Mouse (Mus musculus) embryonic facial prominence, embryonic 11.5 days (tissue): ENCODE data around the gene Cdx2. TPM values are rescaled to one million over a fixed set of nuclear protein-coding genes. Genes with fewer than 3 reads are reported as not detected.

Source experiments
- ATAC-seq: fragments of 200-750 bp; cut with Nextera tagmentation; replicated peaks from 2 replicates; pipeline ENCODE4 v1.8.0; 2017; ENCODE audit warnings: low read depth; ENCODE audit not compliant: insufficient number of reproducible peaks, low FRiP score, low TSS enrichment
- DNase-seq: peaks from one replicate; pipeline ENCODE4 v3.0.0-alpha.2; 2015; ENCODE audit warnings: low spot score
- H3K27ac ChIP-seq: fragments of 300-500 bp; sonication (generic); replicated peaks from 2 replicates; pipeline ENCODE4 v1.5.1; 2014; ENCODE audit warnings: mild to moderate bottlenecking, low read depth, low read length, control low read depth
- H3K27me3 ChIP-seq: fragments of 300-500 bp; sonication (generic); 2 replicates; pipeline ENCODE4 v1.6.1; 2014; ENCODE audit warnings: mild to moderate bottlenecking, low read length, moderate library complexity, mixed read lengths; ENCODE audit not compliant: control insufficient read depth, insufficient read depth
- H3K36me3 ChIP-seq: fragments of 300-500 bp; sonication (generic); replicated peaks from 2 replicates; pipeline ENCODE4 v1.6.1; 2014; ENCODE audit warnings: low read depth, mild to moderate bottlenecking, low read length, moderate library complexity, mixed read lengths; ENCODE audit not compliant: control insufficient read depth, insufficient read depth
- H3K4me1 ChIP-seq: fragments of 300-500 bp; sonication (generic); 2 replicates; pipeline ENCODE4 v1.6.1; 2014; ENCODE audit warnings: low read length, mixed read lengths; ENCODE audit not compliant: control insufficient read depth, insufficient read depth
- H3K4me2 ChIP-seq: fragments of 300-500 bp; sonication (generic); 2 replicates; pipeline ENCODE4 v1.6.1; 2014; ENCODE audit warnings: low read depth, mild to moderate bottlenecking, control low read depth, low read length, moderate library complexity
- H3K4me3 ChIP-seq: fragments of 300-500 bp; sonication (generic); 2 replicates; pipeline ENCODE4 v1.5.1; 2014; ENCODE audit warnings: low read depth, low read length, control low read depth
- H3K9ac ChIP-seq: fragments of 300-500 bp; sonication (generic); replicated peaks from 2 replicates; pipeline ENCODE4 v1.6.1; 2014; ENCODE audit warnings: mild to moderate bottlenecking, control low read depth, low read length
- H3K9me3 ChIP-seq: fragments of 300-500 bp; sonication (generic); replicated peaks from 2 replicates; pipeline ENCODE4 v1.6.1; 2016; ENCODE audit warnings: mild to moderate bottlenecking, low read length, inconsistent platforms, mixed read lengths; ENCODE audit not compliant: control insufficient read depth
- WGBS: fragments of 180-500 bp; shearing (Covaris S2); extraction: QIAGEN DNeasy Blood & Tissue Kit; methylation state at CpG from one replicate; pipeline ENCODE4 v1.1.7; 2014; 5-methylcytosine and 5-hydroxymethylcytosine counted together
- polyA plus RNA-seq: library from polyadenylated mRNA; unstranded; fragments of >200 nt; fragmentation: Nextera tagmentation; extraction: Ambion mirVana; gene quantifications from 2 replicates; pipeline ENCODE4 v1.2.1, GENCODE M21; 2014

Cdx2 gene
- polyA plus RNA-seq, 1 experiment from 2014 or later, result not detected

- peaks cover 94% of the 10 kb centered on the region for H3K27me3 ChIP-seq
- ATAC-seq (no peak), DNase-seq (no peak)
- H3K4me3 ChIP-seq, result no peak overlapping the region
- WGBS, result 3% methylated on average over 13 of the region's 13 CpGs
- no peak overlapping the region for H3K27ac ChIP-seq
- H3K36me3 ChIP-seq, result no peaks in the 10 kb centered on the region
- no peaks in the 10 kb centered on the region for H3K9me3 ChIP-seq
- no peak overlapping the region for H3K9ac ChIP-seq
- peaks cover 7% of the 10 kb centered on the region; the same call in 1 of the 2 replicates for H3K4me1 ChIP-seq
- H3K4me2 ChIP-seq, result no peak overlapping the region
These were observed 4.2 kb downstream of the Cdx2 start for GRCm38 (mm10) chr5:147302746-147303400.

GRCm38 (mm10) chr5:147302141-147302540, 4.9 kb downstream of the Cdx2 start:
- no peak for DNase-seq

GRCm38 (mm10) chr5:147301781-147302070, 5.3 kb downstream of the Cdx2 start:
- no peak overlapping the region for H3K27ac ChIP-seq
- no peak overlapping the region for H3K4me3 ChIP-seq
- H3K27me3 ChIP-seq, result peaks cover 96% of the 10 kb centered on the region
- H3K36me3 ChIP-seq, result no peaks in the 10 kb centered on the region
- ATAC-seq (no peak), DNase-seq (no peak)
- H3K4me2 ChIP-seq, result no peak overlapping the region
- peaks cover 7% of the 10 kb centered on the region; the same call in 1 of the 2 replicates for H3K4me1 ChIP-seq
- H3K9me3 ChIP-seq, result no peaks in the 10 kb centered on the region
- H3K9ac ChIP-seq, result no peak overlapping the region
- WGBS, result 0% methylated on average over 10 of the region's 10 CpGs

More at GRCm38 (mm10) chr5:147302141-147302540, 4.9 kb downstream of the Cdx2 start:
- Histone ChIP-seq H3K9ac (no peak overlapping the region), H3K27me3 (peaks cover 97% of the 10 kb centered on the region), H3K27ac (no peak overlapping the region), H3K4me1 (peaks cover 7% of the 10 kb centered on the region; the same call in 1 of the 2 replicates), H3K36me3 (no peaks in the 10 kb centered on the region), H3K9me3 (no peaks in the 10 kb centered on the region), H3K4me2 (no peak overlapping the region), H3K4me3 (no peak overlapping the region)
- ATAC-seq, result no peak
- WGBS, result 2% methylated on average over 8 of the region's 8 CpGs

- no peak for DNase-seq
These were observed 5.9 kb downstream of the Cdx2 start for GRCm38 (mm10) chr5:147300917-147301780.

DNA sequence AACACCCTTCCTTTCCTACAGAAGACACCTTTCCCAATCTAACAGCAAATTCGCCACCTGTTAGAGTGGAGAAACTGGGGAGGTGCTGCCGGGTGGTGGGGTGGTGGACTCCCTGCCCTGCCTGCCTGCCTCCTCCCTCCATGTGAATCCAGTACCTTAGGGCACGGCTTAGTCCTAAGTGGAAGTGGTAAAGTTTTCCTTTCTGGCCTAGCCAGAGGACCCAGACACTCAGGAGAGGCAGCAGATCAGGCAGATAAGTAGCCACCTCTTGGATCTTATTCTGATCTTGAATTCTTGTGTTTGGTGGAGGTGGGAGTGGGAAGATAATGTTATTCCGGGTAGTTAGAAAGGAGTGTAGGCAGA, 7.1 kb downstream of the Cdx2 start:
- H3K4me3 ChIP-seq, result peak overlapping the region; percentile 3; the same call in 1 of the 2 replicates
- no peaks in the 10 kb centered on the region for H3K36me3 ChIP-seq
- H3K9me3 ChIP-seq, result no peaks in the 10 kb centered on the region
- 3% methylated on average over 4 of the region's 4 CpGs for WGBS
- ATAC-seq (no peak), DNase-seq (no peak)
- H3K27ac ChIP-seq, result no peak overlapping the region
- peaks cover 3% of the 10 kb centered on the region; the same call in 1 of the 2 replicates for H3K4me1 ChIP-seq
- peaks cover 85% of the 10 kb centered on the region for H3K27me3 ChIP-seq
- H3K9ac ChIP-seq, result no peak overlapping the region
- H3K4me2 ChIP-seq, result peak overlapping the region; percentile 33

More at GRCm38 (mm10) chr5:147300917-147301780, 5.9 kb downstream of the Cdx2 start:
- WGBS, result 1% methylated on average over 21 of the region's 21 CpGs
- H3K27ac ChIP-seq, result no peak overlapping the region
- peaks cover 90% of the 10 kb centered on the region for H3K27me3 ChIP-seq
- H3K9me3 ChIP-seq, result no peaks in the 10 kb centered on the region
- no peak overlapping the region for H3K4me2 ChIP-seq
- peaks cover 3% of the 10 kb centered on the region; the same call in 1 of the 2 replicates for H3K4me1 ChIP-seq
- no peak overlapping the region for H3K9ac ChIP-seq
- ATAC-seq, result no peak
- H3K4me3 ChIP-seq, result no peak overlapping the region
- no peaks in the 10 kb centered on the region for H3K36me3 ChIP-seq

- DNase-seq (peak; percentile 90), ATAC-seq (peak; percentile 64; the same call in 1 of the 2 replicates)
- H3K27ac ChIP-seq, result no peak overlapping the region
- H3K9ac ChIP-seq, result no peak overlapping the region
- no peaks in the 10 kb centered on the region for H3K36me3 ChIP-seq
- H3K4me1 ChIP-seq, result no peaks in the 10 kb centered on the region; the same call in 1 of the 2 replicates
- no peaks in the 10 kb centered on the region for H3K9me3 ChIP-seq
- H3K27me3 ChIP-seq, result peaks cover 84% of the 10 kb centered on the region
- WGBS, result under 1% methylated on average over 41 of the region's 41 CpGs
- peak overlapping the region; percentile 33 for H3K4me2 ChIP-seq
- H3K4me3 ChIP-seq, result peak overlapping the region; percentile 3; the same call in 1 of the 2 replicates
These were observed 7.6 kb downstream of the Cdx2 start for GRCm38 (mm10) chr5:147299255-147300000.

DNA sequence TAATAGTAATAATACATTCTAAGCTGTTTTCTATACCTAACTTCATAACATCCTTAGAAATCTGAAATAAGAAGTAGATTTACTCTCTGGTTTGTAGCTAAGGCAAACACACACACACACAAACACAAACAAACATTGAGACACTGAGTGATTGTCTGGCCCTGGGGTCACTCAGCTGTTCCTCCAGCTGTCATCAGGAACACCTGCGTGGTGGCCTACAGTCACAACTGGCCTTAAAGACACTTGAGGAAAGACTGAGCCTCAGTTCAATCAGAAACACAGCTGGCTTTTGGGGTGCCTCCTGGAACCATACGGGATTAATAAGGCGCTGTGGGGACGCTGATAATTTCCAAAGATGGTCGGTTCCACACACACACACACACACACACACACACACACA, 9.8 kb downstream of the Cdx2 start:
- Histone ChIP-seq H3K27ac (no peak overlapping the region), H3K4me2 (no peak overlapping the region), H3K36me3 (no peaks in the 10 kb centered on the region), H3K4me3 (no peak overlapping the region), H3K9me3 (no peaks in the 10 kb centered on the region), H3K4me1 (no peaks in the 10 kb centered on the region; the same call in 1 of the 2 replicates), H3K9ac (no peak overlapping the region), H3K27me3 (peaks cover 81% of the 10 kb centered on the region)
- ATAC-seq (no peak), DNase-seq (no peak)
- 60% methylated on average over 5 of the region's 5 CpGs for WGBS
